Mouse (Mus musculus): ENCODE data around the gene Rplp1. TPM values are rescaled to one million over a fixed set of nuclear protein-coding genes. Genes with fewer than 3 reads are reported as not detected.
A peak's percentile ranks its signal among the peaks of the same experiment; 100 is the strongest.

Gene Rplp1
- polyA plus RNA-seq, 1 experiment from 2014 or later = 1,160 TPM

- WGBS = 24% methylated on average over 7 of the region's 7 CpGs
- no peak for ATAC-seq (ENCODE audit: insufficient number of reproducible peaks, insufficient read depth, low FRiP score, low read depth)
- Histone ChIP-seq H3K4me3 (ENCODE audit: control insufficient read depth in 1 of 2, insufficient read depth in 1 of 2, low read depth in 1 of 2, low read length in 2 of 2) (no peak overlapping the region), H3K9ac (ENCODE audit: low read length) (no peak overlapping the region), H3K9me3 (ENCODE audit: control insufficient read depth, low read length) (no peaks in the 10 kb centered on the region), H3K4me1 (ENCODE audit: control insufficient read depth in 2 of 2, insufficient read depth in 2 of 2, low read length in 2 of 2) (peaks cover 2% of the 10 kb centered on the region in 2 experiments; a peak in 2 of 4 replicates), H3K27ac (replicated peaks in 1 of 2; ENCODE audit: control insufficient read depth in 1 of 2, insufficient read depth in 1 of 2, low read depth in 2 of 2, low read length in 2 of 2) (no peak overlapping the region), H3K27me3 (ENCODE audit: control insufficient read depth, insufficient read depth, low read length) (peaks cover 29% of the 10 kb centered on the region), H3K4me2 (ENCODE audit: low read length) (no peak overlapping the region), H3K36me3 (ENCODE audit: control insufficient read depth, insufficient read depth, low read length) (no peaks in the 10 kb centered on the region)
Measured at GRCm38 (mm10) chr9:61904201-61904600, 10.1 kb downstream of the Rplp1 start.

- no peaks in the 10 kb centered on the region for H3K9me3 ChIP-seq (ENCODE audit: control insufficient read depth, low read length)
- H3K36me3 ChIP-seq (ENCODE audit: control insufficient read depth, insufficient read depth, low read length) = no peaks in the 10 kb centered on the region
- H3K27ac ChIP-seq (replicated peaks in 1 of 2; ENCODE audit: control insufficient read depth in 1 of 2, insufficient read depth in 1 of 2, low read depth in 2 of 2, low read length in 2 of 2) = no peak overlapping the region
- peaks cover 40% of the 10 kb centered on the region for H3K27me3 ChIP-seq (ENCODE audit: control insufficient read depth, insufficient read depth, low read length)
- H3K9ac ChIP-seq (ENCODE audit: low read length) = no peak overlapping the region
- no peak for ATAC-seq (ENCODE audit: insufficient number of reproducible peaks, insufficient read depth, low FRiP score, low read depth)
- no peak overlapping the region for H3K4me3 ChIP-seq (ENCODE audit: control insufficient read depth in 1 of 2, insufficient read depth in 1 of 2, low read depth in 1 of 2, low read length in 2 of 2)
- WGBS = 62% methylated on average over 9 of the region's 9 CpGs
- H3K4me2 ChIP-seq (ENCODE audit: low read length) = no peak overlapping the region
- H3K4me1 ChIP-seq (ENCODE audit: control insufficient read depth in 2 of 2, insufficient read depth in 2 of 2, low read length in 2 of 2) = peaks cover 2% of the 10 kb centered on the region in 2 experiments; a peak in 2 of 4 replicates
Measured at GRCm38 (mm10) chr9:61902445-61902844, 11.9 kb downstream of the Rplp1 start.

DNA sequence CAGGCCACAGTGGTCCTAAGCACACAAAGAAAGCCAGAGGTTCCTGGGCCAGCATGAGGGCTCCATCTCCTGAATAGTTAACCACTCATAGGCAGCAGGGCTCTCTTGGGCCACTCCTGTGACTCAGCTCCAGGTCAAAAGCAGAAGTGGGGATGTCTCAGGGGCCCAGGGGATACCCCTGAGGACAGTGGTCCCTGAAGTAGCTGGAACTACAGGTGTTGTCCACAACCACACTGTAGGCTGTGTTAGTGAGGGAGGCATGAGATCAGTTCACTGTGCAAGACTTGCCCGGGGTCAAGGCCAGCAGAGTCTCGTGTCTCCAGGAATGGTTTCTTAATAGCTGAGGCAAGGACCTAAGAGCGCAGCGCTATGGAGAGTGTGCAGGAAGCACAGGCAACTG lies 12.8 kb downstream of the Rplp1 start:
- peaks cover 41% of the 10 kb centered on the region for H3K27me3 ChIP-seq (ENCODE audit: control insufficient read depth, insufficient read depth, low read length)
- WGBS = 88% methylated on average over 4 of the region's 4 CpGs
- no peak overlapping the region for H3K4me3 ChIP-seq (ENCODE audit: control insufficient read depth in 1 of 2, insufficient read depth in 1 of 2, low read depth in 1 of 2, low read length in 2 of 2)

DNA sequence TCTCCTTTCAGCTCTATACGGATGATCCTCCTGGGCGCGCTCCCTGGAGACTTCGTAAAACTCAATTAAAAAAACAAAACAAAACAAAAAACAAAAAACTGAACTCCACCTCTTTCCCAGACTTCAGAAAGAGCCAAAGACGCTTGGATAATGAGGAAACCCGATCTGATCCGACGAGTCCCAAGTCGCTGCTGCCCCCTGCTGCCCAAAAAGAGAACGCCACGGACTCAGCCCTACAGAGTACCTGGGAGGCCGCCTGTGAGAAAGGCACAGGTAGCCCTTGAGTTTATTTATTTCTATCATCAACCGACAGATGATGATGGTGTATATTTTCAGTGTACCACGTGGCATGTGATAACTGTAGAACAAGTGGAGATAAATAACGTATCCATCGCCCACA lies 14.5 kb downstream of the Rplp1 start:
- Histone ChIP-seq H3K4me3 (ENCODE audit: control insufficient read depth in 1 of 2, insufficient read depth in 1 of 2, low read depth in 1 of 2, low read length in 2 of 2) (no peak overlapping the region), H3K27me3 (ENCODE audit: control insufficient read depth, insufficient read depth, low read length) (peaks cover 48% of the 10 kb centered on the region), H3K9me3 (ENCODE audit: control insufficient read depth, low read length) (no peaks in the 10 kb centered on the region), H3K27ac (replicated peaks in 1 of 2; ENCODE audit: control insufficient read depth in 1 of 2, insufficient read depth in 1 of 2, low read depth in 2 of 2, low read length in 2 of 2) (no peak overlapping the region), H3K36me3 (ENCODE audit: control insufficient read depth, insufficient read depth, low read length) (no peaks in the 10 kb centered on the region), H3K9ac (ENCODE audit: low read length) (no peak overlapping the region), H3K4me2 (ENCODE audit: low read length) (peak overlapping the region; percentile 43), H3K4me1 (ENCODE audit: control insufficient read depth in 2 of 2, insufficient read depth in 2 of 2, low read length in 2 of 2) (peaks cover 2% of the 10 kb centered on the region in 2 experiments; a peak in 2 of 4 replicates)
- ATAC-seq (ENCODE audit: insufficient number of reproducible peaks, insufficient read depth, low FRiP score, low read depth) = no peak
- WGBS = 5% methylated on average over 16 of the region's 16 CpGs

More for the DNA sequence above, 12.8 kb downstream of the Rplp1 start:
- Histone ChIP-seq H3K27ac (replicated peaks in 1 of 2; ENCODE audit: control insufficient read depth in 1 of 2, insufficient read depth in 1 of 2, low read depth in 2 of 2, low read length in 2 of 2) (no peak overlapping the region), H3K9ac (ENCODE audit: low read length) (no peak overlapping the region), H3K4me1 (ENCODE audit: control insufficient read depth in 2 of 2, insufficient read depth in 2 of 2, low read length in 2 of 2) (peaks cover 2% of the 10 kb centered on the region in 2 experiments; a peak in 2 of 4 replicates), H3K9me3 (ENCODE audit: control insufficient read depth, low read length) (no peaks in the 10 kb centered on the region), H3K4me2 (ENCODE audit: low read length) (no peak overlapping the region), H3K36me3 (ENCODE audit: control insufficient read depth, insufficient read depth, low read length) (no peaks in the 10 kb centered on the region)
- no peak for ATAC-seq (ENCODE audit: insufficient number of reproducible peaks, insufficient read depth, low FRiP score, low read depth)

DNA sequence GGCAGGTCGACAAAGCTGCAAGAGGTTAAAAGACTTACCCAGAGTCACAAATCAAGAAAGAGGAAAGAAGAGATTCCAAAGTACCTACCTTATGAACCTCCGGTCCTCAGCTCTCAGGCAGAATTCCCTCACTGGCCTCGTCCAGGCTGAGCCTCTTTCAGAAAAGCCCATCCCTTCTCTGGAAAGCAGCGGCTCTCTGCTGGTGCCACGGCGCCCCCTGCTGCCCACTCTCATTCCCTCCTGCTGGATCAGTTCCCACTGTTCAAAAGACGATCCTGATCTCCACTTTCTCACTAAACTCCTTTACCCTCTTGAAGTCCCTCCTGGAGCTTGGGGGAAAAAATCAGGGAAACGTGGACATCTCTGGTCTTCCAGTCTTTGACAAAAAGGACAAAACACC lies 15.9 kb downstream of the Rplp1 start:
- Histone ChIP-seq H3K27ac (replicated peaks in 1 of 2; ENCODE audit: control insufficient read depth in 1 of 2, insufficient read depth in 1 of 2, low read depth in 2 of 2, low read length in 2 of 2) (no peak overlapping the region), H3K27me3 (ENCODE audit: control insufficient read depth, insufficient read depth, low read length) (peaks cover 52% of the 10 kb centered on the region), H3K4me1 (ENCODE audit: control insufficient read depth in 2 of 2, insufficient read depth in 2 of 2, low read length in 2 of 2) (peaks cover 0 to 2% of the 10 kb centered on the region in 2 experiments; a peak in 1 of 4 replicates), H3K4me3 (ENCODE audit: control insufficient read depth in 1 of 2, insufficient read depth in 1 of 2, low read depth in 1 of 2, low read length in 2 of 2) (no peak overlapping the region), H3K9me3 (ENCODE audit: control insufficient read depth, low read length) (no peaks in the 10 kb centered on the region), H3K36me3 (ENCODE audit: control insufficient read depth, insufficient read depth, low read length) (no peaks in the 10 kb centered on the region), H3K9ac (ENCODE audit: low read length) (no peak overlapping the region), H3K4me2 (ENCODE audit: low read length) (no peak overlapping the region)
- 6% methylated on average over 8 of the region's 8 CpGs for WGBS
- ATAC-seq (ENCODE audit: insufficient number of reproducible peaks, insufficient read depth, low FRiP score, low read depth) = no peak

GRCm38 (mm10) chr9:61895014-61895413 lies 19.3 kb downstream of the Rplp1 start:
- 57% methylated on average over 8 of the region's 8 CpGs for WGBS
- no peak overlapping the region for H3K4me3 ChIP-seq (ENCODE audit: control insufficient read depth in 1 of 2, insufficient read depth in 1 of 2, low read depth in 1 of 2, low read length in 2 of 2)
- no peaks in the 10 kb centered on the region for H3K9me3 ChIP-seq (ENCODE audit: control insufficient read depth, low read length)
- ATAC-seq (ENCODE audit: insufficient number of reproducible peaks, insufficient read depth, low FRiP score, low read depth) = no peak
- H3K4me1 ChIP-seq (ENCODE audit: control insufficient read depth in 2 of 2, insufficient read depth in 2 of 2, low read length in 2 of 2) = peaks cover under 1 to 7% of the 10 kb centered on the region in 2 experiments; a peak in 3 of 4 replicates
- no peak overlapping the region for H3K9ac ChIP-seq (ENCODE audit: low read length)
- no peak overlapping the region for H3K27ac ChIP-seq (replicated peaks in 1 of 2; ENCODE audit: control insufficient read depth in 1 of 2, insufficient read depth in 1 of 2, low read depth in 2 of 2, low read length in 2 of 2)
- H3K27me3 ChIP-seq (ENCODE audit: control insufficient read depth, insufficient read depth, low read length) = peaks cover 32% of the 10 kb centered on the region
- no peaks in the 10 kb centered on the region for H3K36me3 ChIP-seq (ENCODE audit: control insufficient read depth, insufficient read depth, low read length)
- no peak overlapping the region for H3K4me2 ChIP-seq (ENCODE audit: low read length)

DNA sequence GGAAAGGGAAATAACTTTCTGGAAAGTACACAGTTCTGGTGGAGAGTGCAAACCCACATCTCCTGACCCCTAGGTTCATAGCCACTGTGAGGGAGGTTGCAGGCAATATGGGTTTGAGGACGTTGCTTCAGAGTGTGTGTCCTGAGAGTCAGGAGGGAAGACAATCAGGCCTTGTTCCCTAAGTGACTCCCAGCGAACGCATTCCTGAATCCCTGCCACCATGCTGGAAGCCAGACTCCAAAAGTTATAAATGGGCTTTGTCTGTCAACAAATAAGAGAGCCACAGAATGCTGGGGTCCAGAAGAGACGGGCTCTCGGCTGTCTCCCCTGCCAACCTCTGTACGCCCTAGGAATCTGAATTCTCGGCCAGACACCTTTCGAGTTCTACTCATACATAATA lies 24.5 kb downstream of the Rplp1 start:
- no peak overlapping the region for H3K9ac ChIP-seq (ENCODE audit: low read length)
- no peaks in the 10 kb centered on the region for H3K9me3 ChIP-seq (ENCODE audit: control insufficient read depth, low read length)
- 0 out of 4 replicates have a peak overlapping the region, but pooled peaks of 1 of the 2 experiments have one; percentile 44 for H3K27ac ChIP-seq (replicated peaks in 1 of 2; ENCODE audit: control insufficient read depth in 1 of 2, insufficient read depth in 1 of 2, low read depth in 2 of 2, low read length in 2 of 2)
- no peak overlapping the region for H3K4me2 ChIP-seq (ENCODE audit: low read length)
- no peaks in the 10 kb centered on the region for H3K36me3 ChIP-seq (ENCODE audit: control insufficient read depth, insufficient read depth, low read length)
- 0 out of 2 replicates have a peak, but pooled peaks cover 7% of the 10 kb centered on the region for H3K27me3 ChIP-seq (ENCODE audit: control insufficient read depth, insufficient read depth, low read length)
- H3K4me3 ChIP-seq (ENCODE audit: control insufficient read depth in 1 of 2, insufficient read depth in 1 of 2, low read depth in 1 of 2, low read length in 2 of 2) = no peak overlapping the region
- H3K4me1 ChIP-seq (ENCODE audit: control insufficient read depth in 2 of 2, insufficient read depth in 2 of 2, low read length in 2 of 2) = peaks cover 16 to 30% of the 10 kb centered on the region in 2 experiments
- WGBS = 27% methylated on average over 8 of the region's 8 CpGs
- no peak for ATAC-seq (ENCODE audit: insufficient number of reproducible peaks, insufficient read depth, low FRiP score, low read depth)
